Mouse (Mus musculus) CH12.LX (cell line): ENCODE measurements around the gene Cinp. TPM values are rescaled to one million over a fixed set of nuclear protein-coding genes. Genes with fewer than 3 reads are reported as not detected.

ENCODE experiments used
- DNase-seq: peaks from one replicate; pipeline ENCODE4 v3.0.0-alpha.2; 2013; ENCODE audit errors: extremely low read depth
- H3K27ac ChIP-seq: 2 replicates; pipeline ENCODE4 v1.5.1; 2012; ENCODE audit warnings: low read depth, mild to moderate bottlenecking, control low read depth, moderate library complexity; ENCODE audit not compliant: insufficient read depth
- H3K27me3 ChIP-seq: replicated peaks from 2 replicates; pipeline ENCODE3; 2012; ENCODE audit warnings: inconsistent platforms
- H3K36me3 ChIP-seq, 2 experiments: replicated peaks in 1 of 2; 2 replicates each; pipeline versions ENCODE3 to v1.6.1; 2012; ENCODE audit warnings: inconsistent platforms in 1 of 2, low read length in 1 of 2, mild to moderate bottlenecking in 1 of 2, mixed read lengths in 1 of 2, moderate library complexity in 1 of 2; ENCODE audit not compliant: control insufficient read depth in 1 of 2, insufficient read depth in 1 of 2
- H3K4me1 ChIP-seq, 2 experiments: 2 replicates each; pipeline ENCODE4 v1.6.1; 2012; ENCODE audit warnings: inconsistent platforms in 1 of 2, moderate library complexity in 1 of 2; ENCODE audit not compliant: insufficient read depth in 2 of 2, control insufficient read depth in 1 of 2
- H3K4me2 ChIP-seq: 2 replicates; pipeline ENCODE4 v1.6.1; 2012; ENCODE audit warnings: low read depth, mild to moderate bottlenecking, control low read depth; ENCODE audit not compliant: poor library complexity, insufficient read depth, severe bottlenecking
- H3K4me3 ChIP-seq, 3 experiments: fragments of 150-350 bp in 1 of 3; sonication (generic) in 1 of 3; replicated peaks in 1 of 3; 2 replicates each; pipeline versions ENCODE3 to v1.5.1; 2011 to 2012; ENCODE audit warnings: low read depth in 2 of 3, low read length in 2 of 3, mild to moderate bottlenecking in 2 of 3, moderate library complexity in 2 of 3, control low read depth in 1 of 3, improper control_type of control experiment in 1 of 3, inconsistent platforms in 1 of 3, mixed read lengths in 1 of 3; ENCODE audit not compliant: poor library complexity in 1 of 3
- H3K79me2 ChIP-seq: replicated peaks from 2 replicates; pipeline ENCODE4 v1.6.1; 2012; ENCODE audit warnings: mild to moderate bottlenecking, moderate library complexity; ENCODE audit not compliant: control insufficient read depth, poor library complexity, insufficient read depth, severe bottlenecking; ENCODE audit errors: extremely low read depth
- H3K9ac ChIP-seq: 2 replicates; pipeline ENCODE4 v1.6.1; 2012; ENCODE audit warnings: low read depth, mild to moderate bottlenecking, control low read depth, moderate library complexity; ENCODE audit not compliant: insufficient read depth
- H3K9me3 ChIP-seq: replicated peaks from 2 replicates; pipeline ENCODE3; 2012; ENCODE audit warnings: low read length, inconsistent platforms, mixed read lengths
- BHLHE40 ChIP-seq: IDR thresholded peaks from 2 replicates; pipeline ENCODE4 v1.6.1; 2011; ENCODE audit warnings: mild to moderate bottlenecking, low read depth, low read length, improper control_type of control experiment
- CHD1 ChIP-seq: IDR thresholded peaks from 2 replicates; pipeline ENCODE4 v1.6.1; 2012; ENCODE audit warnings: low read depth, low read length, improper control_type of control experiment, inconsistent platforms
- CHD2 ChIP-seq: IDR thresholded peaks from 2 replicates; pipeline ENCODE4 v1.6.1; 2011; ENCODE audit warnings: low read length, improper control_type of control experiment
- CTCF ChIP-seq, 2 experiments: IDR thresholded peaks in 1 of 2; conservative IDR thresholded peaks in 1 of 2; 2 replicates each; pipeline ENCODE4 v1.5.1; 2011 to 2012; ENCODE audit warnings: low read depth in 2 of 2, low read length in 2 of 2, improper control_type of control experiment in 1 of 2, inconsistent platforms in 1 of 2, mild to moderate bottlenecking in 1 of 2, moderate library complexity in 1 of 2
- E2F4 ChIP-seq: IDR thresholded peaks from 2 replicates; pipeline ENCODE4 v1.6.1; 2011; ENCODE audit warnings: low read depth, low read length, improper control_type of control experiment; ENCODE audit not compliant: insufficient replicate concordance
- ELF1 ChIP-seq: IDR thresholded peaks from 2 replicates; pipeline ENCODE4 v1.6.1; 2014; ENCODE audit warnings: low read depth, mild to moderate bottlenecking, inconsistent platforms, low read length, improper control_type of control experiment
- ETS1 ChIP-seq: conservative IDR thresholded peaks from 2 replicates; pipeline ENCODE4 v1.6.1; 2012; ENCODE audit warnings: low read depth, mild to moderate bottlenecking, inconsistent platforms, low read length, improper control_type of control experiment, moderate library complexity
- JUN ChIP-seq: IDR thresholded peaks from 2 replicates; pipeline ENCODE4 v1.6.1; 2011; ENCODE audit warnings: low read depth, mild to moderate bottlenecking, low read length, improper control_type of control experiment, moderate library complexity; ENCODE audit not compliant: insufficient read depth
- JUND ChIP-seq: conservative IDR thresholded peaks from 2 replicates; pipeline ENCODE4 v1.6.1; 2011; ENCODE audit warnings: low read depth, low read length, improper control_type of control experiment
- KAT2A ChIP-seq: IDR thresholded peaks from 2 replicates; pipeline ENCODE4 v1.6.1; 2012; ENCODE audit warnings: low read length, improper control_type of control experiment, inconsistent platforms; ENCODE audit not compliant: insufficient replicate concordance
- MAFK ChIP-seq: IDR thresholded peaks from 2 replicates; pipeline ENCODE4 v1.6.1; 2011; ENCODE audit warnings: low read length, improper control_type of control experiment; ENCODE audit not compliant: insufficient replicate concordance
- MAX ChIP-seq: IDR thresholded peaks from 2 replicates; pipeline ENCODE4 v1.6.1; 2011; ENCODE audit warnings: low read length, improper control_type of control experiment
- MAZ ChIP-seq: IDR thresholded peaks from 2 replicates; pipeline ENCODE4 v1.6.1; 2012; ENCODE audit warnings: low read depth, mild to moderate bottlenecking, inconsistent platforms, low read length, improper control_type of control experiment, moderate library complexity
- MXI1 ChIP-seq: IDR thresholded peaks from 2 replicates; pipeline ENCODE4 v1.6.1; 2011; ENCODE audit warnings: mild to moderate bottlenecking, low read depth, low read length, improper control_type of control experiment
- MYC ChIP-seq: IDR thresholded peaks from 2 replicates; pipeline ENCODE4 v1.6.1; 2011; ENCODE audit warnings: low read depth, mild to moderate bottlenecking, improper control_type of control experiment, low read length
- NELFE ChIP-seq: IDR thresholded peaks from 2 replicates; pipeline ENCODE4 v1.6.1; 2011; ENCODE audit warnings: low read depth, low read length, improper control_type of control experiment
- NRF1 ChIP-seq: IDR thresholded peaks from 2 replicates; pipeline ENCODE4 v1.6.1; 2014; ENCODE audit warnings: low read depth, mild to moderate bottlenecking, inconsistent platforms, low read length, improper control_type of control experiment, moderate library complexity
- POLR2AphosphoS2 ChIP-seq: IDR thresholded peaks from 2 replicates; pipeline ENCODE4 v1.6.1; 2011; ENCODE audit warnings: low read depth, low read length, improper control_type of control experiment
- RAD21 ChIP-seq: IDR thresholded peaks from 2 replicates; pipeline ENCODE4 v1.6.1; 2011; ENCODE audit warnings: low read depth, mild to moderate bottlenecking, low read length, improper control_type of control experiment, moderate library complexity
- SMC3 ChIP-seq: IDR thresholded peaks from 2 replicates; pipeline ENCODE4 v1.6.1; 2011; ENCODE audit warnings: low read depth, low read length, improper control_type of control experiment
- TCF12 ChIP-seq: IDR thresholded peaks from 2 replicates; pipeline ENCODE4 v1.6.1; 2014; ENCODE audit warnings: low read depth, mild to moderate bottlenecking, inconsistent platforms, low read length, improper control_type of control experiment
- UBTF ChIP-seq: IDR thresholded peaks from 2 replicates; pipeline ENCODE4 v1.6.1; 2012; ENCODE audit warnings: low read depth, mild to moderate bottlenecking, inconsistent platforms, low read length, improper control_type of control experiment, moderate library complexity
- USF1 ChIP-seq: IDR thresholded peaks from 2 replicates; pipeline ENCODE4 v1.6.1; 2014; ENCODE audit warnings: low read depth, mild to moderate bottlenecking, inconsistent platforms, low read length, improper control_type of control experiment
- ZMIZ1 ChIP-seq: IDR thresholded peaks from 2 replicates; pipeline ENCODE4 v1.6.1; 2012; ENCODE audit warnings: low read depth, mild to moderate bottlenecking, inconsistent platforms, low read length, improper control_type of control experiment
- dilution Hi-C: fragments of 300-500 bp; cut with MboI; formaldehyde crosslinking; loops from 2 replicates; pipeline ENCODE4 v1.14.3; 2020; ENCODE audit warnings: low sequenced_read_pairs; ENCODE audit not compliant: extremely low pct_unique_long_range_greater_than_20kb, extremely low pct_ligation_motif_present
- in situ Hi-C: fragments of 300-500 bp; cut with MboI; formaldehyde crosslinking; loops from 3 replicates; pipeline ENCODE4 v1.14.3; 2019; ENCODE audit warnings: low sequenced_read_pairs, low pct_ligation_motif_present, low pct_unique_long_range_greater_than_20kb, mixed read lengths
- polyA plus RNA-seq: library from polyadenylated mRNA; unstranded; fragments of >175 nt; gene quantifications from 2 replicates; pipeline ENCODE4 v1.2.1, GENCODE M21; 2012; ENCODE audit warnings: low read depth; ENCODE audit not compliant: insufficient read length
- total RNA-seq, 2 experiments: library from RNA; depleted of rRNA; stranded (reverse); fragments of 300-350 nt in 1 of 2; fragments of >200 nt in 1 of 2; gene quantifications; 2 replicates each; pipeline ENCODE4 v1.2.3; 2012 to 2014

The Cinp gene
- total and polyA plus RNA-seq, 3 experiments, result 114 to 164 (median 135) TPM

- H3K27me3 ChIP-seq, result no peaks in the 10 kb centered on the region
- H3K27ac ChIP-seq, result no peak overlapping the region
- H3K9ac ChIP-seq, result no peak overlapping the region
- H3K79me2 ChIP-seq, result no peaks in the 10 kb centered on the region
- H3K4me1 ChIP-seq, result peaks cover 0 to 11% of the 10 kb centered on the region in 2 experiments; a peak in 2 of 4 replicates
- H3K9me3 ChIP-seq, result no peaks in the 10 kb centered on the region
- TF ChIP-seq CTCF (conservative IDR thresholded peaks at IDR 0.05 in 1 of 2, IDR thresholded peaks at IDR 0.05 in 1 of 2; ENCODE audit: low read depth in 2 of 2, low read length in 2 of 2), result peak in 1 of 2 experiments; percentile 56; a peak in 2 of 4 replicates
- peak; percentile 39 for TF ChIP-seq RAD21
- no peak for TF ChIP-seq MAX
- no peak for TF ChIP-seq NELFE
- TF ChIP-seq MAZ, result no peak
- TF ChIP-seq CHD1, result no peak
- H3K36me3 ChIP-seq, result peaks cover 4 to 29% of the 10 kb centered on the region in 2 experiments
- in situ Hi-C loops (no loop called here), dilution Hi-C loops (no loop called here)
- H3K4me2 ChIP-seq, result no peak overlapping the region
- DNase-seq, result no peak
- H3K4me3 ChIP-seq, result no peak overlapping the region
Measured at GRCm38 (mm10) chr12:110903536-110903935, 14.6 kb upstream of the Cinp start.

DNA sequence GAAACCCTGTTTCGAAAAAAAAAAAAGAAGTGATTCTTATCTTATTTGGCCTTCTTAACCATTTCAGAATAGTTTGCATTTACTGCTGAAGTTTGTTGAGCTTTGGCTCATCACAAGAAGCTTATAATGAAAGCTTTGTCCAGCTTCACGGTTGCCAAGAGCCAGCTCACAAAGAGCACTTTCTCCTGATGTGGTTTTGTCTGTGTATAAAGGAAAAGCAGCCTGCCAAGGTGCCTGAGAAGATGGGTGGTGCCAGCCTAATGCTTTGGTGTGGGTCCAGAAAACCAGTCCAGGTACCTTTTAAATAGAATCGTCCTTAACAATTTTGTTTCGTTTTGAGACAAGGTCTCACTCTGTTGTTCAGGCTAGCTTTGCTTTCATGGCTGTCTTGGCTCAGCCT, 13.2 kb upstream of the Cinp start:
- DNase-seq, result no peak
- no peak overlapping the region for H3K27ac ChIP-seq
- TF ChIP-seq CHD2, result no peak
- no peak for TF ChIP-seq CHD1
- no peak for TF ChIP-seq NRF1
- no peak overlapping the region for H3K4me3 ChIP-seq
- H3K36me3 ChIP-seq, result peaks cover 0 to 26% of the 10 kb centered on the region in 2 experiments
- H3K79me2 ChIP-seq, result no peaks in the 10 kb centered on the region
- H3K9ac ChIP-seq, result no peak overlapping the region
- dilution Hi-C loops, result no loop called here
- H3K4me2 ChIP-seq, result no peak overlapping the region
- in situ Hi-C loops, result no loop called here
- H3K9me3 ChIP-seq, result no peaks in the 10 kb centered on the region
- no peaks in the 10 kb centered on the region for H3K4me1 ChIP-seq
- no peaks in the 10 kb centered on the region for H3K27me3 ChIP-seq

DNA sequence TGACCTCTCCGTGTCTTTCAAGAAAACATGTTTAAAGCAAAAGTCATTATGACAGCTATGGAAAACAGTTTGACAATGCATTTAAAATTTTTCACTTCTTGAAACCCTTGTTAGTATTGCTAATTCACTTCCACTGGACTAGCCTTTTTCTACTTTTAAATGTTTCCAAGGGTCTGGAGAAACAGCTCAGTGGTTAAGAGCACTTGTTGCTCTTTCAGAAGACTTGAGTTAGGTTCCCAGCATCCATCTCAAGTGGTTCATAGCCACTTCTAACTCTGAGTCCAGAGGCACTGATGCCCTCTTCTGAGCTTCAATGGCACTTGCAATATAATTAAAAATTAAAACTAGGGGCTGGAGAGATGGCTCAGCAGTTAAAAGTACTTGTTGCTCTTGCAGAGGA, 2.9 kb upstream of the Cinp start:
- Histone ChIP-seq H3K4me1 (peaks cover 5 to 22% of the 10 kb centered on the region in 2 experiments; a peak in 3 of 4 replicates), H3K4me3 (no peak overlapping the region), H3K79me2 (peaks cover 22% of the 10 kb centered on the region), H3K27ac (no peak overlapping the region), H3K4me2 (no peak overlapping the region), H3K9me3 (no peaks in the 10 kb centered on the region), H3K27me3 (no peaks in the 10 kb centered on the region), H3K36me3 (peaks cover 0 to 19% of the 10 kb centered on the region in 2 experiments), H3K9ac (no peak overlapping the region)
- DNase-seq, result no peak
- no peak for TF ChIP-seq MXI1
- no peak for TF ChIP-seq ETS1
- no peak for TF ChIP-seq JUND
- no peak for TF ChIP-seq JUN
- no peak for TF ChIP-seq USF1
- TF ChIP-seq BHLHE40, result no peak
- TF ChIP-seq ZMIZ1, result no peak
- no peak for TF ChIP-seq NELFE
- no peak for TF ChIP-seq ELF1
- no peak for TF ChIP-seq POLR2AphosphoS2
- no peak for TF ChIP-seq MYC
- no peak for TF ChIP-seq TCF12
- TF ChIP-seq E2F4, result no peak
- no peak for TF ChIP-seq KAT2A
- no peak for TF ChIP-seq SMC3
- no peak for TF ChIP-seq MAFK
- no peak for TF ChIP-seq RAD21
- TF ChIP-seq UBTF, result no peak
- dilution Hi-C loops, result no loop called here
- in situ Hi-C loops, result no loop called here
